Mouse (Mus musculus) brown adipose tissue, adult 24 weeks (tissue): ENCODE measurements around the gene Gm14137. TPM values are rescaled to one million over a fixed set of nuclear protein-coding genes. Genes with fewer than 3 reads are reported as not detected.

Experiments used
- H3K27ac ChIP-seq: fragments of 200-500 bp; replicated peaks from 2 replicates; pipeline ENCODE4 v1.5.1; 2012; ENCODE audit warnings: low read depth, mild to moderate bottlenecking, low read length
- H3K4me1 ChIP-seq: fragments of 200-500 bp; 2 replicates; pipeline ENCODE4 v1.6.1; 2012; ENCODE audit warnings: low read length, mixed read lengths; ENCODE audit not compliant: control insufficient read depth, insufficient read depth, insufficient read length
- H3K4me3 ChIP-seq: fragments of 200-500 bp; 2 replicates; pipeline ENCODE4 v1.5.1; 2012; ENCODE audit warnings: low read depth, mild to moderate bottlenecking, low read length, moderate library complexity; ENCODE audit not compliant: insufficient read depth
- polyA plus RNA-seq: library from polyadenylated mRNA; stranded (reverse); fragments of >200 nt; gene quantifications from 2 replicates; pipeline ENCODE4 v1.2.4, GENCODE M21; 2012; ENCODE audit not compliant: missing spikeins, insufficient read depth, insufficient read length

The Gm14137 gene
- polyA plus RNA-seq, 1 experiment: not detected

DNA sequence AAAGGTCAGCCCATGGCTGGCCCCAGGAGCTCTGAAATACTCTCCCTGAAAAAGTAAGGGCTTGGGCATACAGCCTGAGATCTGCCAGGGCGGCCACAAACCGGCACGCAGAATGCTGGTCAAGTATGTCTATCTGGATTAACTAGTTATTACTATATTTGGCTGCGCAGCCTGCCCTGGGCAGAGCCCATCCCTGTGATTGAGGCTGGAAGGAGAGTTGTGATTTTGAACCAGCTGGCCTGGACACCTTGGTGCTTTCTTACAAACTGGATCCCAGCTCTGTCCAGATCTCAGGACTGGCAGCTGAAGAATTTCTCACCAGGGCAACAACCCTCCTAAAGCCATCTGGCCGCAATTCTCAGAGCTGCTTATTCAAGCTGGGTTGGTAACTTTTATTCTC lies 19.8 kb downstream of the Gm14137 start:
- Histone ChIP-seq H3K4me3 (no peak overlapping the region), H3K4me1 (peaks cover 12% of the 10 kb centered on the region; the same call in 1 of the 2 replicates), H3K27ac (no peak overlapping the region)

DNA sequence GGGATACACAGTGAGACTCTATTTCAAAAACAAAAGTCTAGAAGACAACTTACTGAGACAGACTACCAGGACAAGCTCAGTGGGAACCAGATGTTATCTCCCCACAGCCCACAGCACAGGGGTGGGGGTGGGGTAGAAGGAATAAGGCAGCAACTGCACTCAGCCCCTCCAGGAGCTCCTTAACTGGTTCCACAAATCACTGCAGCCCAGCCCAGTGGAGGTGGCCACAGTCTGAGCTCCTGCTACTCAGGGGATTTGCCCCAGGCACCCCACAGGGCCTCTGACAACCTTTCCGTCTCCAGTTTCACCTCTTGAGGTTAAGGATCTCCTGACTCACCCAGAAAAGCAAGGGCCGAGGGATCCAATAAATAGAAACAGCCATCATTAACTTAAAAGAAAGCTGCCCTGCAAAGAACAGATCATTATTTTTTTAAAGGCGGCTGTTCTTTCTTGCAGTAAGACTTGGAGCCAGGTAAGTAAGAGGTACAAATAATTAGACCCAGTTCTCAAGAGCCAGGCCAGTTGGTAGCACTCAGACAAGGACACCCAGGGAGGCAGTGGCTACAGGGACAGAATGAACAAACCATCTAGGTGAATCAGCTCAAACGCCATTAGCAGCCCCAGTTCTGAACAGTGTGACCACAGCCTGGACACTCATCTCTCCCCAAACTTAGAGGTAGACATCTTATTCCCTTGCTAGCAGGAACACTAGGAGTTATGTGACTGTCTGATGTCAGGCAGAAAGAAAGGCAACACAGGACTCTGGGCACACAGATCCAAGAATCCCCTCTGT lies 22.2 kb downstream of the Gm14137 start:
- Histone ChIP-seq H3K4me3 (no peak overlapping the region), H3K27ac (no peak overlapping the region), H3K4me1 (peaks cover 14% of the 10 kb centered on the region; the same call in 1 of the 2 replicates)

DNA sequence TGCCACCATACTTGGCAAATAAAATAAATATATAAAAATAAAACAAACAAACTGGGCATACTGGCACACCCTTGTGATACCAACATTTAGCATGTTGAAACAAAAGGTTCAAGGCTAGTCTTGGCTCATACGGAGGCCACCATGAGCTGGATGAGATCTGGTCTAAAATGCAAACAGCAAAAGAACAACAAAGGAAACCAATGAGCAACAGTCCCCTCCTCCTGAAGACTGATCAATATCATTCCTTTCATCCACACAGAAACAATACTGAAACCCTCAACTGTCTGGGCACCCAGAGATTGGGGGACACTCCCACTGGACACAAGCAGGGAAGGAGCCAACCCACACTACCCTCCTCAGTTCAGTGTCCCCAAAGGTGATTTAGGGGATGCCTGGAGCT lies 23.2 kb downstream of the Gm14137 start:
- H3K4me3 ChIP-seq: no peak overlapping the region
- H3K27ac ChIP-seq: peak overlapping the region; percentile 49; the same call in 1 of the 2 replicates
- H3K4me1 ChIP-seq: peaks cover 14% of the 10 kb centered on the region; the same call in 1 of the 2 replicates

- peak overlapping the region; percentile 49 for H3K27ac ChIP-seq
- H3K4me3 ChIP-seq: no peak overlapping the region
- peaks cover 15% of the 10 kb centered on the region; the same call in 1 of the 2 replicates for H3K4me1 ChIP-seq
These were observed 23.7 kb downstream of the Gm14137 start for GRCm38 (mm10) chr2:119198049-119198448.

DNA sequence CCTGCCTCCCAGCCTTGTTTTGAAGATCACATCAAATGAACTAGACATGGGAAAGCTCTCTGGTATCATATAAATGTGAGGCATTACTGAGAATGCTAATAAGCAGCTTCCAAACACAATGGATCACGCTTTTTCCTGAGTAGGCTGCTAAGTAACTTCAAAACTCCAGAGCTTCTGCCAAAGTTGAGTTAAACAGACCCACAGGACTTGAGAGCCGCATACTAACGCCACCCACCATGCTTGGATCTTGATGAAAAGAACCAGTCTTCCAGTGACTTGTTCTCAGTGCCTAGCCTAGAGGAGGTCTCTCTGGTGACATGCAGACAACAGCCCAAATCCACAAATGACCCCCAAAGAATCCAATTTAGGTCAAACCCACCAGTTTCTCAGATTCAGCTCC lies 24.6 kb downstream of the Gm14137 start:
- Histone ChIP-seq H3K4me3 (no peak overlapping the region), H3K4me1 (peaks cover 20% of the 10 kb centered on the region; the same call in 1 of the 2 replicates), H3K27ac (peak overlapping the region; percentile 49)

GRCm38 (mm10) chr2:119202914-119203453 lies 28.7 kb downstream of the Gm14137 start:
- Histone ChIP-seq H3K4me3 (no peak overlapping the region), H3K27ac (peak overlapping the region; percentile 81), H3K4me1 (peaks cover 18% of the 10 kb centered on the region; the same call in 1 of the 2 replicates)

GRCm38 (mm10) chr2:119203871-119204460 lies 29.7 kb downstream of the Gm14137 start:
- Histone ChIP-seq H3K27ac (peak overlapping the region; percentile 81), H3K4me3 (no peak overlapping the region), H3K4me1 (peaks cover 11% of the 10 kb centered on the region; the same call in 1 of the 2 replicates)

DNA sequence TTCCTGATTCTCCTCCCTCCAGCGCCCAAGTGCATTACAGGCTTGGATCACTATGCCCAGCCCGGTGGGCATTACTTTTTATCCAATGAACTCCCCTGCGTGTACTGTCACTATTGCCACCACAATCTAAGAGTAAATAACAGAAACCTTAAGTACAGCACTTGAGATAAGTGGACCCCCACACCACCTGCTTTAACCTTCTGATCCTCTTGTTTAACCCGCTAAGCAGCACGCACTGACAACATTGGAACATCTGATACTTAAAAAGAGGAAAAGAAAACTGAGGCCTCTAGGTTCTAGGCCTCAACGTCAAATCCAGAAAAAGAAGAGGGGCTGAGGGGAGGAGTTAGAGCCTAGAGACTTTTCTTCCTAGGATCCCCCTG lies 33.6 kb downstream of the Gm14137 start:
- 0 out of 2 replicates have a peak, but pooled peaks cover 7% of the 10 kb centered on the region for H3K4me1 ChIP-seq
- H3K4me3 ChIP-seq: peak overlapping the region; percentile 94
- peak overlapping the region; percentile 93 for H3K27ac ChIP-seq

- Histone ChIP-seq H3K4me3 (peak within 1 kb of the TSS; percentile 94), H3K27ac (peak within 1 kb of the TSS; percentile 93), H3K4me1 (0 out of 2 replicates have a peak, but pooled peaks cover 3% of the 10 kb centered on the region)
These were observed 34.3 kb downstream of the Gm14137 start, which contains the start of the genes Zfyve19 and Dnajc17 for GRCm38 (mm10) chr2:119208344-119209175. TSS of gene Zfyve19 (plus strand) at chr2:119208617. TSS of gene Dnajc17 (minus strand) at chr2:119208795.

- 0 out of 2 replicates have a peak, but pooled peaks cover 2% of the 10 kb centered on the region for H3K4me1 ChIP-seq
- 0 out of 2 replicates have a peak overlapping the region, but pooled peaks have one; percentile 9 for H3K27ac ChIP-seq
- peak overlapping the region; percentile 85 for H3K4me3 ChIP-seq
These were observed 34.8 kb downstream of the Gm14137 start for GRCm38 (mm10) chr2:119209176-119209507.

Other genes starting within 250 kb of the Gm14137 start
- gene Chst14, start 248.0 kb upstream of the Gm14137 start, polyA plus RNA-seq: 4.2 and 4.7 TPM in 2 replicates
- 13.3 and 19.1 TPM in 2 replicates for gene Ccdc32, start 145.1 kb upstream of the Gm14137 start, polyA plus RNA-seq
- 1.4 and 2.3 TPM in 2 replicates for gene Rpusd2, start 139.7 kb upstream of the Gm14137 start, polyA plus RNA-seq
- not detected in 2 replicates for gene Knl1, start 127.4 kb upstream of the Gm14137 start, polyA plus RNA-seq
- gene Rad51, start 61.7 kb upstream of the Gm14137 start, polyA plus RNA-seq: 0.83 TPM in 1 of 2 replicates, not detected in the other
- 124 and 184 TPM in 2 replicates for gene Rmdn3, start 17.5 kb upstream of the Gm14137 start, polyA plus RNA-seq
- gene Gchfr, start 6.7 kb upstream of the Gm14137 start, polyA plus RNA-seq: 1.7 and 2.4 TPM in 2 replicates
- gene Zfyve19, start 34.1 kb downstream of the Gm14137 start, polyA plus RNA-seq: 16.2 and 21.0 TPM in 2 replicates
- 7.8 and 8.8 TPM in 2 replicates for gene Dnajc17, start 34.3 kb downstream of the Gm14137 start, polyA plus RNA-seq
- not detected in 2 replicates for gene Ppp1r14d, start 55.4 kb downstream of the Gm14137 start, polyA plus RNA-seq
- not detected in 2 replicates for gene Spint1, start 62.9 kb downstream of the Gm14137 start, polyA plus RNA-seq
- not detected in 2 replicates for gene Rhov, start 96.8 kb downstream of the Gm14137 start, polyA plus RNA-seq
- 3.6 and 4.8 TPM in 2 replicates for gene Vps18, start 114.2 kb downstream of the Gm14137 start, polyA plus RNA-seq
- 3.2 and 5.8 TPM in 2 replicates for gene Dll4, start 151.3 kb downstream of the Gm14137 start, polyA plus RNA-seq
- 2.1 and 2.3 TPM in 2 replicates for gene Chac1, start 176.7 kb downstream of the Gm14137 start, polyA plus RNA-seq